Mouse (Mus musculus) brain, embryonic 14.5 days (tissue): ENCODE measurements around the gene Tbc1d10b.

Experiments
- CTCF ChIP-seq: fragments of 200-500 bp; IDR thresholded peaks from 2 replicates; pipeline ENCODE4 v1.5.1; 2012; ENCODE audit warnings: inconsistent platforms, mild to moderate bottlenecking, moderate library complexity, borderline replicate concordance; ENCODE audit not compliant: insufficient read depth, insufficient read length; ENCODE audit errors: extremely low read depth
- POLR2A ChIP-seq: fragments of 200-500 bp; IDR thresholded peaks from 2 replicates; pipeline ENCODE4 v1.6.1; 2012; ENCODE audit warnings: mild to moderate bottlenecking, inconsistent platforms, borderline replicate concordance; ENCODE audit not compliant: poor library complexity, insufficient read depth, insufficient read length, severe bottlenecking; ENCODE audit errors: extremely low read depth

GRCm38 (mm10) chr7:127192989-127193388 is 15.3 kb downstream of the Tbc1d10b start:
- TF ChIP-seq POLR2A, result no peak
- TF ChIP-seq CTCF, result no peak
